Mouse (Mus musculus) spleen, adult 2 months (tissue): ENCODE results near the gene Ndufb6.

ENCODE experiments used
- CTCF ChIP-seq: fragments of 200-500 bp; IDR thresholded peaks from 2 replicates; pipeline ENCODE4 v1.5.1; 2011; ENCODE audit warnings: mild to moderate bottlenecking, inconsistent platforms; ENCODE audit not compliant: insufficient read depth, insufficient read length, insufficient replicate concordance; ENCODE audit errors: extremely low read depth
- POLR2A ChIP-seq: fragments of 200-500 bp; IDR thresholded peaks from 2 replicates; pipeline ENCODE4 v1.6.1; 2011; ENCODE audit warnings: low read depth, low read length, inconsistent platforms

DNA sequence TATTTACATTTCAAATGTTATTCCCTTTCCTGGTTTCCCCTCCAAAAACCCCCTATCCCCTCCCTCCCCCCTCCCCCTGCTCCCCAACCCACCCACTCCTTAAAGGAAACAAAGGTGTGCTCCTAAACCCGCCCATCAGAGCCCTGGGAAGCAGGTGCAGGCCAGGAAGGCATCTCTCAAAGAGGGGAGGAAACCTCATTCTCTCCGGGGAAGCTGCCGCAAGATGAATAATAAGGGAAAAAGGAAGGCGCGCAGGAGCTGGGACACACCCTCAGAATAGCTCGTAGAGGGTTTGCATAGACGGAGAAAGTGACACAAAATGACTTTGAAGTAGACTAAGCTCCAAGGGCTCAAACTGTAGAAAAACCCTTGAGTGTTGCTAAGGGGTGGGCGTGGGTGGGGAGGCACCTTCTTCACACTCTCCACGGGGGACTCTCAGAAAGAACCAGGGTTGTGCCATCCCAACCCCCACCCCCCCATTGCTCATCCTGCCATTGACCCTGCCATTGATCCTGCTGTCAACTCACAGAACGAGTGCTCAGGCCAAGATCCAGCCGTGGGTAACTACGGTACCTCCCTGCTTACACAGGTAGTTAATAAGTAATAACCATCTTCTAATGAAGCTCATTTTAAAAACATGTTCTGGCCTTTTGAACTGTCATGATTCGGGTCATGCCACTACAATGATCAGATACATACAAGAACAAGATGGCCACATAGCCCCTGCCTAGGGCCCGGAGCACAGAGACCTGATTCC, 58.0 kb downstream of the Ndufb6 start:
- no peak for TF ChIP-seq POLR2A
- no peak for TF ChIP-seq CTCF
